Mouse (Mus musculus) brain, embryonic 18.5 days (tissue): ENCODE results near the gene Rasgrp3.
"Not testable (repeated sequence)": the region's sequence is repeated elsewhere in the genome, so short reads cannot be mapped to it uniquely, and the experiment has no call there.

Source experiments
- DNase-seq: peaks from one replicate; pipeline ENCODE4 v3.0.0-alpha.2; 2012; ENCODE audit warnings: low read depth, low spot score

Rasgrp3 gene

DNA sequence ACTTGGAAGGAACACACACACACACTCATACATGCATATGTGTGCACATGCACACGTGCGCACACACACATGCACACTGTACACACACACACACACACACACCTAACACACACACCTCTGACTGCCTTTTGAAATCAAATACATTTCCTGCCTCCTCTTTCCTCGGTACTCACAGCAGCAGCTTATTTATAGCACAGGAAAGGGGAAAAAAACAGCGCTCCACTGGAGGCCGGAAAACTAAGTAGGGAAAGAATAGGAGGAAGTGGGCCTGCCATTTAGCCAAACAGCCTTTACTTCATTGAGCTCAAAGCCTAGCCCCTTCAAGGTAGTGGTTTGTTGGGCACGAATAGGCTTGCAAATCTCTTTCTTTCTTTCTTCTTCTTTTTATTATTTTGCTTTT is at the start of gene Rasgrp3:
Gene Rasgrp3, plus strand, starts transcription at position 298 of the 400 bp plus-strand sequence.
- no peak for DNase-seq

DNA sequence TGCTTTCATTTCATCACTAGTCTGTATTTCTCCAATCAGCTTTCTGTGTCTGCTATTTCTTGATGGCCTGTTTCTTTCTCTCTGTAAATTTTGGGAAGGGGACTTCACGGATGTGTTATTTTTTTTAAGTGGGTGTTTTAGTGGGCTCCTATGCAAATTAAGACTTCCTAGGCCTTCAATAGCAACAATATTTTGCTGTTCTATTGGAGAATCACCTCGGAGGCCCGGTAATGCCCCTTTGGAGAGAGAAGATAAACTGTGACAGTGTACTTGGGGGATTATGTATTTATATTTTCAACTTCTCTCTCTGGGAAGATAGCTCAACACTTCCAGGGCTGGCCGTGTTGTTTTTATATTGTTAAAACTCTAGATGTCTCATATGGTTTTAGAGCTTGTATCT is 47.3 kb upstream of the Rasgrp3 start:
- DNase-seq = no peak

DNA sequence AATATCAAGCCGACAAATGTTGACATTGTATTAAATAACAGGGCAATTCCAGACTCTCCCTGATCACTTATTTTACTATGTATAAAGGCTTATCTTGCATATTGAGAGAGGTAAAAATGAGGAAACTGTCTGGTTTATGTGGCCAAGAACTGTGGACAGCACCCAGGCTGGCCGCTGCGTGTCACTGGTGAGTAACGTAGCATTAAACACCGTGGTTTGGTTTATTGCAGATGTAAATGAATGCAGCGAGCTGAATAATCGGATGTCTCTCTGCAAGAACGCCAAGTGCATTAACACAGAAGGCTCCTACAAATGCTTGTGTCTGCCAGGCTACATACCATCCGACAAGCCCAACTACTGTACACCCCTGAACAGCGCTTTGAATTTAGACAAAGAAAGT is 45.6 kb upstream of the Rasgrp3 start:
- DNase-seq = no peak

DNA sequence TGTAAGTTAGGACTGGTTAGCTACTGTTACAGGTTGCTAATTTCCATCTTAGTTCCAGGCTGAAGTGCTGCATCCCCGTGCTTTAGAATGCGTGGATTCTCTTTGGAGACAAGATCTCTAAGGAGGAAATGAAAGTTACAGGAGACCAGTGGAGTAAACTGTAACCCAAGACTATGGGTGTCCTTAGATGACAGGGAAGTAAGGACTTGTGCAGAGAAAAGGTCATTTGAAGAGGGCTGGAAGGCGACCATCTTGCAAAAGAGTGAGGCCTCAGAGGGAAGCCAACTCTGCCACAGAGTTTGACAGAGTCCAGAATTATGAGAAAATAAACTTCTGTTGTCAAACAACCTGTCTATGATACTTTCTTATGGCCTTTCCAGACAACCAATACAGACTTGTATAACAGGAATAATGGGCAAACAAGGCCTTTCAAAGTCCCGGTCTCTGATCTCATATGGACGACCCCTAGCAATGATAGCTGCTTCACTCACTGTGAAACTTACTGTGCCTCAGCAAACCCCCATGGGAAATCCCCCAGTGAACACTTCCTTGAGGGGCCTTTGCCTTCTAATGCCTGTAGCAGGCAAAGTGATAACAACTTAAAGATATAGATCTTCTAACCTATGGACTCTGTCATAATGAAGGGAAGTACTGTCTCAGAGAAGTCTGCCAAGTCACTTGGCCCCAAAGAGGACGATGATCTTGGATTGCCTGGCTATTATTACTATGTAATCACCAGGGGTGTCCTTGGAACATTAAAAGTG is 44.1 kb upstream of the Rasgrp3 start:
- no peak for DNase-seq

DNA sequence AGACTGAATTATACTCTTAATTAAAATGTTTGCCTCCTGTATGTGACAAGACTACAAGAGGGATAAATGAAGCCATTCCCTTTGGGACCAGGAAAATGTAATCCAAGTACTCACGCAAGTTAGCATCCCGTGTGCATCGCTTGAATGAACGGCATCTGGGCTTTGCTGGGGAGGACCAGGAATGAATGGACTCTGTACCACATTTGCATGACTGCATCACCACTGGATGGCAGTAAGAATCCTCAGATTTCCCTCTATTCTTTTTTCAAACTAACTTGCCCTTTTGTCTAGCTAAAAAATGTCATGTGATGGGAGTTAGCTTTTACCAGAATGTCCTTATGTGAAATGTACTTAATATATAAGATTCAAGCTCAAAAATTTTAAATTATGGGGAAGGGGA is 29.3 kb upstream of the Rasgrp3 start:
- DNase-seq = no peak

DNA sequence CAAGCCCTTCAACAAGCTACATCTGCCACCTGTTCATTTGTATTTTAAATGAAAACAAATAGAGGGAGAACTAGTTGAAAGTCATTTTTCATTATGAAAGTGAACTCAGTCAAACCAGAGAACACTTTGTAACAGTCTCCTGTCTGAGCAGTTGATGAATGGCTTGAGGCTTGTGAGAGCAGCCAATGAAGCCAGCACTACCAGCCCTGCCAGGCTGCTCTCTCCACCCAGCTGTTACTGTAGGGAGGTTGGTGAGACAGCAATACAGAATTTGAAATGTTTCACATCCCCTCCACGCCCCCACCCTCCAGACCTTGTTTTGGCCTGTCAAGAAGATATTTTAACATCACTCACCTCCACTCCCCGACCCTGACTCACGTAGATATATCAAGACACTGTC is 18.8 kb upstream of the Rasgrp3 start:
- DNase-seq = no peak

DNA sequence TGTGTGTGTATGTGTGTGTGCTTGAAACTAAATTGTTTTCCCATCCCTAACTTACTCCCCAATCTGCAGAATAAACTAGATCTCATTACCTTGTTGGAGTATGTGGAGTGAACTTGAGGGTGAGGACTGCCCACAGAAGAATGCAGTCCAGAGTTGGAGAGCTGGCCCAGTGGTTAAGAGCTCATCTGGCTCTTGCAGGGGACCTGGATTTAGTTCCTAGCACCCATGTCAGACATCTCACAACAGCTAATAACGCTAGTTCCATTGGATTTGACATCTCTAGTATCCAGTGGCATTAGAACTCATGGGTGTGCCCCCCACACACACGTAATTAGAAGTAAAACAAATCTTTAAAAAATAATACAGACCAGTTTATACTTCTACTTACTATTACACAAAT is 1.5 kb upstream of the Rasgrp3 start:
- DNase-seq = no peak

DNA sequence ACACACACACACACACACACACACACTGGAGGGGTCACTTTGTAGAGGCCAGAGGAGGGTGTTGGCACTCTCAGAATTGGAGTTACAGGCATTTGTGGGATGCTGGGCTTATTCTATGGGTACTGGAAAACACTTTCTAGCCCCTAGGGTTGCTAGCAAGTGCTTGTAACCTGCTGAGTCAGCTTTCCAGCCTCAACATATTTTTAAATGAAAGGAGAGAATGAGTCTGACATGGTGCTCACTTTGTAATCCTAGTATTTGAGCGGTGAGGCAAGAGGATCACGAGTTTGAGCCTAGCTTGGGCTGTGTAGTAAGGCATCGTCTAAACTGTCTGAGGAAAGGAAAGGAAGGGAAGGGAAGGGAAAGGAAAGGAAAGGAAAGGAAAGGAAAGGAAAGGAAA is 825 bp upstream of the Rasgrp3 start:
- DNase-seq = no peak

DNA sequence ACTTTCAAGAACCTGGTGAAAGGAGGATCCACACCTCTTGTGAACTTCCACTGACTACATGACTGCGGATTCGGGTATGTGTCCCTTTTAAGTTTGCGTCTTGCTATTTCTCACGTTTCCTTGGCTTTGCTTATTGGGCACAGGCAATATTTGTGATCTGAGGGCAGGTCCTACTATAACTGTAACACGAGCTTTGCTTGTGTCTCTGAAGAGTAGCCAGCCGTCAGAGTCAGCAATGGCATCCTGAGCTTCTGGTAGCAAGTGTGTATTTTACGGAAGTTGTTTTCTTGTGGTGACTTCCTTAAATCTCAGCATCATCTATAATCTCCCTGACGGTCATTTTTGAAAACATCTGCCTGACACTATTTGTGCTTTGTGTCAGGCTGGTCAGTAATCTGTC is 399 bp downstream of the Rasgrp3 start:
- DNase-seq = no peak

DNA sequence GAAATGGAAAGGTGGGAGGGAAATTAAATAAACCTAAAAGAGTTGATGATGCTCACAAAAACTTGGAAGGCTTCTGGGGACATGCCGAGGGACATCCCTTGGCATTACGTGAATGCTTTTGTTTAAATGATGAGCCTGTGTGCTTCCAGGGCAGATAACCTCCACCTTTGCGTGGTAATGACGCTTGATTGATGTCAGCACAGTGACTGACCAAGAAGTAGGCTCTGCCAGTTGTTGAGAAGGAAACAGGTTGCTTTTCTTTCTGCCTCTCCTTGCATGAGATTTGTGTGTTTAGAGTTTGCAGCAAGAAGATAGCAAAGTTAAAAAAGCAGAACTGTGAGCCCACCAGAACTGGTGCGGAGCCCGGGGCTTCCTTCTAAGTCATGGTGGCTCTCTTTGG is 1.1 kb downstream of the Rasgrp3 start:
- DNase-seq = no peak

DNA sequence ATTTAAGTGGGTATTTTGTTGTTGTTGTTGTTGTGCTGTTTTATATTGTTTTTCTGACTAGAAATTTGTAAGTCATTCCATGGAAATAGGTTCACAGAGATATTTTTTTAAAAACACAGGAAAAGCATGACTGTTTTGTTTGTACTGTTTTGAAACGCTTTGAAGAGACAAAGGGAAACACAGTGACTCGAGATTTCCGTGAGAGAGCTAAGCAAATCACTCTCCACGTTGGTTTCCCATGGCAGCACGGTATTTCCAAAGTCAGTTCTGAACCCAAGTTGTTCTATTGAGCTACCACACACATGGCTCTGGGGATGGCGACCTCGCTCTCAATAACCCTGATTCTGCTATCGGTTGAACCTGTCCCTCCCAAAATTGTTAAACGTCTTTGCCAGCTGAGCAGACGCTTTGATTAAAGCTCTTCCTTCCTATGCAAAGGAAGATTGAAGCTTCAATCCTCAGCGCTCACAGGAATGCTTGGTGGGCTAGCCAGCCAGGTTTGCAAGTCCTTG is 1.6 kb downstream of the Rasgrp3 start:
- DNase-seq = no peak

DNA sequence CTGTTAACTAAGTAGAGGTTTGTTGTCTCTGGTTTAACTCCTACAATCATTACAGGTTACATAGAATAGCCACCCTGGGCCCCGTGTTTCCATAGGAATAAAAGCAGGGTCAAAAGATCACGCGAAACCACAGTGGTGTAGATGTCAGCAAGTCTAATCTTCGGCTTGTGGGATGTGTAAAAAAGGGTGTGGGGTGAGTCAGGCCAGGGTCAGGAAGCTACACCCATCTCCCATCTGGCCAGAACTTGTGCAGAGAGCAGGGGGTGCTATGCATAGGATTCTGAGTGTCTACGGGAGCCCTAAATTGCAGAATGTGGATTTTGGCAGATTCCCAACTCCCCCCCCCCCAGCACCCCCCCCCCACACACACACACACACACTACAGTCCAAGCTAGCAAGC is 2.5 kb downstream of the Rasgrp3 start:
- DNase-seq = no peak

DNA sequence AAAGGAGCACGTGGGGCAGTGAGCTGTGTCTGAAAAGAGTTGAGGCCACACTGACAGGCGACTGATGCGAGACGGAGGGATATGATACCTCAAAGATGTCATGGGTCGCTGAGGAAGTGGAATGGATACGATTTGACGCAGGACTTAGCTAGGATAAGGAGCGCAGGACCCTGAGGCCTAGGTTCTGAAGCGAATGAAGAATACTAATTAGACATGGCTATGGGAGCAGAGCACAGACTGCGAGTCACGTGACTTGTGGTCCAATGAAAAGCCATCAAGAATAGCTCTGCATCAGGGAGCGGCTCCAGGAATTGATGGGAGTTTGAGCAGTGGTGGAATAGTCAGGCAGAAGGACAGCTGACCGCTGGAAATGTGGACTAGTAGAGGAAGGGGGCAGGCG is 3.4 kb downstream of the Rasgrp3 start:
- DNase-seq = no peak

DNA sequence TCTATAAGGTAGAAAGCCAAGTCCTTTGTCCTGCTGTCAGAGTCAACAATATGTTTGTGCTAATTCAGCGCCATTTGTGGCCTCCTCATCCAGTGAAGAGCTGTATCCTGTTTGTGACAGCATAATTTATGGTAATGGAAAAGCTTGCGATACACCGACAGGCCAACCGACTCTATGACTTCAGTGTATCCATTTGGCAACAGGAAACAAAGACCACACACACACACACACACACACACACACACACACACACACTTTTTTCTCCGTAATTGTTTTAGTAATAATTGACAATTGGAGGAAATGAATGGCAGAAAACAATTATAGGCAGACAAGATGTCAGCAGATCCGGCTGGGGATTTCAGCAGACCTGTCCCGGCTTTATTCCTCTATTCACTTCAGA is 4.9 kb downstream of the Rasgrp3 start:
- DNase-seq = no peak

DNA sequence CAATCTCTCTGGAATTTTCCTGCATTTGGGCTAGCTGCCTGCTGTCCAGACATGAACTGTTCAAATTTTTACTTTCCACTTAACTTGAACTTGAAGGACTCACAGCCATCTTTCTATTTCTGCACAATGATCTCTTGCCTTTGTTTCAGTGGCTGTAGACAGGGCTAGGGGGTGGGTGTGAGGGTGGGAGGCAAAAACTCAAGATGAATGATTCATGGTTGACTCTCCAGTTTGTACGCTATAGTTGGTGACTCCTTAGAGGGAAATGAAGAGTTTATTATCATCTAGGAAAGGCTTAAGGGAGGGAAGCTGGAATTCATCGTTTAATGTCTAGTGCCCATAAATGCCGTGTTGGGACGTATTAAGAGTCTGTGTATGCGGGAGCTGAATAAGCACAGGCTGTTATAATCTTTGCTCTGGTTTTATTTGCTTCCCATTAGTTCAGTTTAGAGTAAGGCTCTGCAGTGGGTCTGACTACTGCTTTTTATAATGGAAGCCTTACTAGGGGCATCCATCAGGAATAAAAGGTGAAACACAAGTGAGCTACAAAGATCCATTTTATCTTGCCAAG is 5.6 kb downstream of the Rasgrp3 start:
- no peak for DNase-seq

DNA sequence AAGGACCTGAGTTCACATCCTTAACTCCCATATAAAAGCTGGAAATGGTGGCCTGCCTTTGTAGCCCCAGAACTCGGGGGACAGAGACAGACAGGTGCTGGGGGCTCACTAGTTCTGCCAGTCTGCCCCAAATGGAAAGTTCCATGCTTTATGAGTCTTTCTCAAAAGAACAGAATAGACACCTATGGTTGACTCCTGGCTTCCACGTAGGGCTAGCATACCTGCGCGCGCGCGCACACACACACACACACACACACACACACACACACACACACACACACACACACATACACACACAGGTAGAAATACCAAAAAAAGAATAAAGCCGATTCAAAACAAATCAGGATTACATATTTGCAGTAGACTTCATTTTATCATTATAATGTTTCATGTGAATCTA is 6.7 kb downstream of the Rasgrp3 start:
- no peak for DNase-seq

DNA sequence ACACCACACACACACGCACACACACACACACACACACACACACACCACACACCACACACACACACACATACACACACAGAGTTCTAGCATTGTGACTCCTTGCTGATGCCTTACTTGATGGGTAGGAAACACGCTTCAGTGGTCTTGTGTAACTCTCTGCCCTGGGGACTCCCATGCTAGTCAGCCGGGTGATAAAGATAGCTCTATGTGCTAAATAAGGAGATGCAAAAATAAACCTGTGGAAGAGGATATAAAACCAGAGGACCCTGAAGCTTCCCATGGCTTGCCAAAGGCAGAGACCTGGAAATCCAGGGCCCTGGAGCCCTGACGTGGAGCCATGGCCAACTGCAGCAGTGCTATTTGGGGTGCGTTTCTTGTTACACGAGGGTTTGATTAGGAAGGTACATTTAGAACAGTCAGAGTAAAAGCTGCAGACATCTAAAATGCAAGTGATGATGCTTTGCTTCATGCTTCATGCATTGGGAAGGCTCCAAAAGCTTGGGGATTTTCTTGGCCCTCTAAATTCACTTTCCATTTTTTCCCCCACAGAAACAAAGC is 7.4 kb downstream of the Rasgrp3 start:
- peak; percentile 36 for DNase-seq

DNA sequence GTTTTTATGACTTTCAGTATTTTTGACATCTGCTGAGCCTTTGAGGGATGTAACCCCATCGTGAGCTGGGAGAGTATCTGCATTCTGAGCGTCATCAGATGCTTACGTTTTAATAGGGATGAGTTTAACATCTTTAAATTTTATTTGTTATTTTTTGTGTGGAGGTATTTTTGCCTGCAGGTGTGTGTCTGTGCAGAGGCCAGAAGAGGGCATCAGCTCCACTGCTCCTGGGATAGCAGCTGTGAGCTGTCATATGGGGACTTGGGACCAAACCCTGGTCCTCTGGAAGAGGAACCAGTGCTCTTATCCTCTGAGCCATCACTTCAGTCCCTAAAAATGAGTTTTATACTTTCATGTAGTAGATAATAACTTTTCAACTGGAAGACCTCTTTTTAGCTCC is 12.6 kb downstream of the Rasgrp3 start:
- DNase-seq = no peak

DNA sequence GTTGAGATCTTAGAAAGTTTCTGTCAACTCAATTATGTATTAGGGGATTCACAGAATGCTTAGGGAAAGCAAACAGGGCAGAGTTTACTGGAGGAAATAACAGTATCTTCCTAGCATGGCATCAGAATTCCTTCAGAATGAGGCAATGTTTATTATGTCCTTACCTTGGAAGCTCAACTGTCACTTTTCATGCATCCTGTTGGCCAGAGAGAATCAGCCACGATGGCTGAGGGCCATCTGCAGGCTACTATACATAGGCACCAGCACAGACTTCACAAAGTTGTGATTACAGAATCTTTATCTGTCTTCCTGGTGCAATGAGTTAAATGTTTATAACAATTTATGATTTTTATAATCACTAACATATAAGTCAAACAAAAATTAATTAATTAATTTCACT is 13.3 kb downstream of the Rasgrp3 start:
- DNase-seq = no peak

DNA sequence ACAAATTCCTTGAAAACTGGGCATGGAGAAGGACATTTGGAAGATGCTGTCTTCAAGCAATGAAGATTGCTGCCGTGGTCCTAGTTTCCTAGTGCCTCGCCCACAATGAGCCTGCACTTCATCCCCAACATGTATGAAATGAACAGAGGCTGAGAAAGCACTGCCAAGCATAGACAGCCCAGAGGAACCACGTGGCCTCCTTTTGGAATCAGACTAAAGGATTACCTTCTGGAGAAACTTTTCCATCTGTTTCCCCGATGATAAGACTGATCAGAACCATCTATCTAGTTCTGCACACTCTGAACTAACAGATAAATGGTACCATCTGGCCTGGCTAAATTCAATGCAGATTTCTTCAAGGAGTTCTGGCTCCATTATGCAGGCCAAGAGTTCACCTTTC is 16.6 kb downstream of the Rasgrp3 start:
- DNase-seq = no peak

DNA sequence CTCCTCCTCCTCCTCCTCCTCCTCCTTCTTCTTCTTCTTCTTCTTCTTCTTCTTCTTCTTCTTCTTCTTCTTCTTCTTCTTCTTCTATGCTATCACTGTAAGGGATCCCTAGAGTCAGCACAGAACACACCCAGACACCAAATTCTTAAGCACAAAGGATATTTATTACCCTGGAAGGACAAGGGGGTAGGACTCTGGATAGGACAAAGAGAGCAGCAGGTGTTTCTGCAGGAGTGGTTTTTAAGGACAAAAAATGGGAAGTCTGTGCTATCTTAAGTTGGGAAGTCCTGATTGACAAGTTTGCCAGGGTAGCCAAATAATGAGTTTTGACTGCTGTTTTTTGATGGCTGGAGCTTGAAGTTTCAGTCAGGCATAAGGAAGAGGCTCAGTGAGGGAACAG is 17.9 kb downstream of the Rasgrp3 start:
- DNase-seq = no peak

DNA sequence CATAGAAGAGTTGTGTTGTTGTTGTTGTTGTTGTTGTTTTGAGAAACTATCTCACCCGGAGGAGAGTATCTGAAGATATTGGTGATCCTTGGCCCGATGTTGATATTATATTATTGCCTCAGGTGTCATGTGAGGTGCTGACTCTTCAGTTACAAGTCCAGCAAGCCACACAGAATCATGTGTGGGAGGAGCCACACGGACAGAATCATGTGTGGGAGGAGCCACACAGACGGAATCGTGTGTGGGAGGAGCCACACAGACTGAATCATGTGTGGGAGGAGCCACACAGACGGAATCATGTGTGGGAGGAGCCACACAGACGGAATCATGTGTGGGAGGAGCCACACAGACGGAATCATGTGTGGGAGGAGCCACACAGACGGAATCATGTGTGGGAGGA is 20.4 kb downstream of the Rasgrp3 start:
- not testable (repeated sequence) for DNase-seq

DNA sequence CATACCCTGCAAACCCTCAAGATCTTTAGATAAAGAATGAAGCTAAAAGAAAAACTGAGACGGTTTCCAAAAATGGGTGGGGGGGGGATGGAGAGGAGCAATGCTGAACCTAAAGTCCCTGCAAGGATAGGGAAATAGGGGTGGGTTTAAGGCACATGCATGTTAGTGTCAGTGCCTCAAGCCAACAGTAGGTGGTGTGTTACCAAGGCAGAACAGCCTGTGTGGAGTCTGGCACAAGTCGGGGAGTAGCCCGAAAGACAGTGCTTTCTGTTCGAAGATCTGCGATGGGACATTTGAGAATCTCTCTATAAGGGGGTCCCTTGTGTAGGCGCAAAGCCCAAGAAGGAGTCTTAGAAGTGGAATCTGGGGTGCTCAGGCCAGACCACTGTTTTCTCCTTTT is 24.9 kb downstream of the Rasgrp3 start:
- no peak for DNase-seq
